16 mouse cellular contexts compared by ENCODE assay signal in the genomic region with DNA sequence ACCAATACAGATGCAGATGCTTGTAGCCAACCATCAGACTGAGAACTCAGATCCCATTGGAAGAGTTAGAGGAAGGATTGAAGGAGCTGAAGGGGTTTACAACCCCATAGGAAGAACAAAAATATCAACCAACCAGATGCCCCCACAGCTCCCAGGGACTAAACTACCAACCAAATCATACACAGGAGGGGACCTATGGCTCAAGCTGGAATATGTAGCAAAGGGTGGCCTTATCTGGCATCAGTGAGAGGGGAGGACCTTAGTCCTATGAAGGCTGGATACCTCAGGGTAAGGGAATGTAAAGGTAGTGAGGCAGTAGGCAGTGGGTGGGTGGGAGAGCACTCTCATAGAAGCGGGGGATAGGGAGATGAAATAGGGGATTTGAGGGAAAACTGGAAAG.
"Had no signal": no experiment of that assay in that cellular context is flagged by ENCODE, and none has a peak within 500 bp of the region (broad histone marks: within the 10 kb centered on the region; RNA-seq: fewer than 3 reads in every experiment).

No protein-coding gene starts in this region.

- H3K4me1 ChIP-seq: neural tube, embryonic 13.5 days; neural tube, embryonic 15.5 days; stomach, embryonic 15.5 days had no signal

- H3K27ac ChIP-seq: neural tube, embryonic 13.5 days; neural tube, embryonic 15.5 days; stomach, embryonic 15.5 days; stomach, postnatal 0 days had no signal

- H3K9me3 ChIP-seq: neural tube, embryonic 13.5 days; neural tube, embryonic 15.5 days; stomach, embryonic 15.5 days had no signal

- H3K27me3 ChIP-seq: neural tube, embryonic 13.5 days; neural tube, embryonic 15.5 days; stomach, embryonic 15.5 days had no signal

- DNase-seq: retina, postnatal 1 day; right cerebral cortex, adult 18-20 months; right cerebral cortex, postnatal 14 days; right cerebral cortex, postnatal 25 days; right cerebral cortex, postnatal 4 days; spleen, adult 18-20 months; thymus, adult 18-20 months; thymus, adult 2 months; thymus, postnatal 14 days; thymus, postnatal 25 days; thymus, postnatal 36 days; thymus, postnatal 4 days had no signal

- H3K4me3 ChIP-seq: neural tube, embryonic 13.5 days; neural tube, embryonic 15.5 days; stomach, embryonic 15.5 days had no signal

- H3K9ac ChIP-seq: neural tube, embryonic 13.5 days; neural tube, embryonic 15.5 days; stomach, embryonic 15.5 days had no signal

- H3K36me3 ChIP-seq: neural tube, embryonic 13.5 days; neural tube, embryonic 15.5 days; stomach, embryonic 15.5 days had no signal

- H3K4me2 ChIP-seq: neural tube, embryonic 13.5 days; neural tube, embryonic 15.5 days; stomach, embryonic 15.5 days had no signal
